Mouse (Mus musculus) embryo, embryonic 11 days (tissue): ENCODE measurements around the gene Olfr768.
"Not testable (repeated sequence)": the region's sequence is repeated elsewhere in the genome, so short reads cannot be mapped to it uniquely, and the experiment has no call there.

Experiments used
- DNase-seq: peaks from one replicate; pipeline ENCODE4 v3.0.0-alpha.2; 2015

Gene Olfr768

DNA sequence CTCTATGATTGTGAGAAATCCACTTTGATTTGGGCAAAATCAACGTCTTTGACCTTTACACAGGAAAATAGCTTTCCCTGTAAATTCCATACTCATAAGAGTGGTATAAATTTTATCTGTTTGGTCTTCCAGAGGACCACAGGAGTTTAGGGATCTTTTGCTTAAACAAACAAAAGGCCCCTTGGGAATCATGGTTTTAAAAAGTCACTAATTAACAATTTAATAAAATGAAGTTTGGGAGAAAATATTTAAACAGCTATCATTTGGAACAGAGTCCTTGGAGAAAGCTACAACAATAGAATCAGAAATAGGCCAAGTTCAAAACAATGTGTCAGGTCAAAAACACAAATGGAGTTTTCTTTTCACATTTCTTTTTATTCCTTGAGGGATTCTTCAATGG, at the start of gene Olfr768:
Gene Olfr768 (minus strand): TSS at position 101 of the 400 bp plus-strand sequence.
- DNase-seq: no peak

DNA sequence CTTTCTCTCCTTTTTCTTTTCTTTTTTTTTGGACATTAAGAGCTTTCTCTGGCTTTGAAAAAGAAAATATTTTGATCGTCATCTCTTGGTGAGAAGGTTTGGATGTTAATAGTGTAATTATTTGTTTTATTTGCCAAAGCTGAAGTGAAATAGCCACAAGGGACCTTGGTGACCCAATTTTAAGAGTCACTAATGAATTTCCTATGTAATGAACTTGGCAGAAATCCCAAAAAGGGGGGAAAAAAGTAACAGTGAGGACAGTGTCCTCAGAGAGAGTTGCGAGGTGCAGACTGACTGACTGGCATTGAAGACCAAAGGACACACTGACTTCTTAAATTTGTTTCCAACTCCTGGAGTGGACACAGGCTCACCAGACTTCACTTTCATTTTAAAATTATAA, 39.7 kb upstream of the Olfr768 start, which contains the start of gene Olfr770:
Gene Olfr770 (minus strand): TSS at position 101 of the 400 bp plus-strand sequence.
- DNase-seq: no peak

DNA sequence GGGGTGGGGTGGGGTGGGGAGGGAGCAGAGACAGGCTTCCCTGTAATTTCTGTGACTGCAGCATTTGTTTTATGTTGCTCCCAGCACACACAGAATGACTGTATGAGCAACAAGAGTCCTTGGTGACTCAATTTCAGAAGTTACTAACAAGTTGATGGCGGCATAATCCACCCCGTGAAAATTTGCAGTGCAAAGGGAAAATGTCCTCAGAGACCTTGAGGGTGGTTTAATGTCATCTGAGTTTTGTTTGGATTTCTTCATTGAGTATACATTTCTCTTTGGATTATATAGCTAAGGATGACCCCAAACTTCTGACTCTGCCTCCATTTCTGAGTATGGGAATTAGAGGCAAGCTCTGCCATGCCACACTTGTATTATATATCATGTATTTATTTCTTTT, 18.6 kb upstream of the Olfr768 start, which contains the start of gene Olfr769:
Gene Olfr769 (minus strand): TSS at position 101 of the 400 bp plus-strand sequence.
- no peak for DNase-seq

DNA sequence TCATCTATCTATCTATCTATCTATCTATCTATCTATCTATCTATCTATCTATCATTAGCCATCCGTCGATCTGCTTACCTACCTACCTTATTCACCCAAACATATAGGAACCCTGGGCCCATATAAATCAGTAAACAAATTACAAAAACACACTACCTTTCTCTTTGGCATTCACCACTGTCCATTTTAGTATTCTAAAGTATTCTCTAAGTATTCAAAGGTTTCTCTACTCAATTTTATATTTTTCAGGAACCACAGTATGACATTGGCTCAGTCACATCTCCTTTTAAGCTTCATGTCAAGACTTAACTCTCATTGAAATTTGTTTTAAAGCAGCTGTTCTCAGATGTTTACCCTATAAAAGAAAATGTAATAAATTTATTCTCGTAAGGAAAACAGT, 16.0 kb upstream of the Olfr768 start:
- no peak for DNase-seq

DNA sequence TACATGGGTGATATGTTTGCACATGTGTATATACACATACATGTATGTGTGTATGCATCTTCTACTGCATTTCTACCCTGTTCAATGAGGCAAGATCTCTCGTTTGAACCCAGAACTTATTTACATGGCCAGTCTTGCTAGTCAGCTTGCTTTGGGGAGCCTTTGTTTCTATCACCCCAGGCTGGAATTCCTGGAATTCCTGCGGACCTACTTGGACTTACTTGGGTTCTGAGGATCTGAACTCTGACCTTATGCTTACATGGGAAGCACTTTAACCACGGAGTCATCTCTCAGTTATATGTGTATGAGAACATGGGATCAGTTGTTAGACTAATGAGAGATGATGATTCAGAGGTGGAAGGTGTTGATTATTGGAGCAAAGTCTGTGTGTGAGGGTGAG, 2.1 kb upstream of the Olfr768 start:
- peak; percentile 1 for DNase-seq

DNA sequence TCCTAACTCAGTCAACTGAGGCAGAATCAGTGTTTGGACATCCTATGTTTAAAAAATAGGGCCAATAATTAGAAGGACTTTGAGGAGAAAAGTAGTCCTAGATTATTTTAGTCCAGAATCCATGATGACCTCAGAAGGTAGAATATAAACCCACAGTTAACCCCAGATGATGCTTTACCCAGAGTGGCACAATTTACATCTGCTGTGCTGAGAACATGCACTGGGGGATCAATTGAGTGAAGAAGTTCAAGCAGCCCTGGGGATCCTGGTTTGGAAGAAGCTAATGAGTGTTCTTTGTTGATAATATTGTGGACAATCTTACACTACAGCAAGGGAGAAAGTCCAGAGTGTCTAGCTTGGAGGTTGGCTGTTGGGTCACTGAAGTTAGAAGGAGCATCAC, 16.4 kb downstream of the Olfr768 start, which contains the start of gene Olfr767:
Gene Olfr767 (minus strand): TSS at position 101 of the 400 bp plus-strand sequence.
- not testable (repeated sequence) for DNase-seq

DNA sequence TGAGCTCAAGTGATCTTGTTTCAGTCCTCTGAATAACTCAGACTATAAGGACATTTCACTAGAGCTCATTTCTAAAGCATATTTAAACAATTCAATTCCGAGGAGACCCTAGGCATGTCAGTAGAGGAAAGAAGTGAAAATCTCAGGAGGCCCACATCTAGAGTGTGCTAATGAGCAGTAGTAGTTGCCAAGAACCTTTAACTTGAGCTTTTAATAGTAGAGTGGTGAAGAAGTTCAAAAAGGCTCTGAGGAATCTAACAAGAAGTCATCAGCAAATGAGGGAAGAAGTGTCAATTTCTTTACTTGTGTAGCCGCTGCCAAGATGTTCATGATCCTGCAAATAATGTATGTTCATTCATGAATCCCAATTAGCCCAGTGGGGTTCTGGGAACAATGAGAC, 30.3 kb downstream of the Olfr768 start, which contains the start of gene Olfr766-ps1:
Gene Olfr766-ps1 (minus strand): TSS at position 101 of the 400 bp plus-strand sequence.
- no peak for DNase-seq

DNA sequence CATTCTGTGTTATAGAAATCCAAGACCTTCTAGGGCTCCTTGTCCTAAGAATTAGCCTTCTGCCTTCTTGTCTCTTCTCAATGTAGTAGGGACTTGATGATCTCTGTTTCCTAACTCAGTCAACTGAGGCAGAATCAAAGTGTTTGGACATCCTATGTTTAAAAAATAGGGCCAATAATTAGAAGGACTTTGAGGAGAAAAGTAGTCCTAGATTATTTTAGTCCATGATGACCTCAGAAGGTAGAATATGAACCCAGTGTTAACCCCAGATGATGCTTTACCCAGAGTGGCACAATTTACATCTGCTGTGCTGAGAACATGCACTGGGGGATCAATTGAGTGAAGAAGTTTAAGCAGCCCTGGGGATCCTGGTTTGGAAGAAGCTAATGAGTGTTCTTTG, 49.3 kb downstream of the Olfr768 start, which contains the start of gene Olfr765:
Gene Olfr765 (minus strand): TSS at position 101 of the 400 bp plus-strand sequence.
- not testable (repeated sequence) for DNase-seq
